Mouse (Mus musculus) splenic B cell, adult 2 months (primary cell): Measurements from ENCODE around the gene Dram1.
A peak's percentile ranks its signal among the peaks of the same experiment; 100 is the strongest.
"Not testable (repeated sequence)": the region's sequence is repeated elsewhere in the genome, so short reads cannot be mapped to it uniquely, and the experiment has no call there.

Experiments
- DNase-seq: peaks from one replicate; pipeline ENCODE4 v3.0.0-alpha.2; 2011; ENCODE audit warnings: low read depth, low spot score
- H3K27me3 ChIP-seq: 2 replicates; pipeline ENCODE4 v1.6.1; 2012; ENCODE audit warnings: mild to moderate bottlenecking, low read length, moderate library complexity, mixed read lengths; ENCODE audit not compliant: control insufficient read depth, poor library complexity, insufficient read depth, severe bottlenecking
- H3K36me3 ChIP-seq: 2 replicates; pipeline ENCODE4 v1.6.1; 2012; ENCODE audit warnings: mild to moderate bottlenecking, low read length, moderate library complexity, mixed read lengths; ENCODE audit not compliant: control insufficient read depth, poor library complexity, insufficient read depth, severe bottlenecking

The Dram1 gene

GRCm38 (mm10) chr10:88376770-88377169 is 2.1 kb downstream of the Dram1 start:
- H3K36me3 ChIP-seq, result no peaks in the 10 kb centered on the region
- H3K27me3 ChIP-seq, result no peaks in the 10 kb centered on the region; the same call in 1 of the 2 replicates
- peak; percentile 92 for DNase-seq

GRCm38 (mm10) chr10:88374984-88375383 is 3.9 kb downstream of the Dram1 start:
- Histone ChIP-seq H3K27me3 (no peaks in the 10 kb centered on the region; the same call in 1 of the 2 replicates), H3K36me3 (no peaks in the 10 kb centered on the region)
- DNase-seq, result no peak

- DNase-seq, result not testable (repeated sequence)
These were observed 5.9 kb downstream of the Dram1 start for GRCm38 (mm10) chr10:88372945-88373344.

GRCm38 (mm10) chr10:88372436-88372835 is 6.4 kb downstream of the Dram1 start:
- Histone ChIP-seq H3K27me3 (no peaks in the 10 kb centered on the region), H3K36me3 (no peaks in the 10 kb centered on the region)
- DNase-seq, result no peak

More at GRCm38 (mm10) chr10:88372945-88373344, 5.9 kb downstream of the Dram1 start:
- H3K27me3 ChIP-seq, H3K36me3 ChIP-seq: not testable (repeated sequence)

GRCm38 (mm10) chr10:88371793-88372192 is 7.1 kb downstream of the Dram1 start:
- H3K27me3 ChIP-seq, result no peaks in the 10 kb centered on the region
- no peaks in the 10 kb centered on the region for H3K36me3 ChIP-seq
- DNase-seq, result peak; percentile 58

- H3K27me3 ChIP-seq, result no peaks in the 10 kb centered on the region
- no peak for DNase-seq
These were observed 9.6 kb downstream of the Dram1 start for GRCm38 (mm10) chr10:88369233-88369632.

GRCm38 (mm10) chr10:88364221-88364620 is 14.7 kb downstream of the Dram1 start:
- H3K27me3 ChIP-seq, result no peaks in the 10 kb centered on the region
- no peak for DNase-seq
- H3K36me3 ChIP-seq, result no peaks in the 10 kb centered on the region

More at GRCm38 (mm10) chr10:88369233-88369632, 9.6 kb downstream of the Dram1 start:
- no peaks in the 10 kb centered on the region for H3K36me3 ChIP-seq

- H3K27me3 ChIP-seq, result no peaks in the 10 kb centered on the region
- DNase-seq, result no peak
- H3K36me3 ChIP-seq, result no peaks in the 10 kb centered on the region
These were observed 16.7 kb downstream of the Dram1 start for GRCm38 (mm10) chr10:88362218-88362617.

GRCm38 (mm10) chr10:88356983-88357559 is 21.8 kb downstream of the Dram1 start:
- peak; percentile 78 for DNase-seq
- Histone ChIP-seq H3K36me3 (no peaks in the 10 kb centered on the region), H3K27me3 (no peaks in the 10 kb centered on the region)

- no peaks in the 10 kb centered on the region for H3K36me3 ChIP-seq
- no peaks in the 10 kb centered on the region for H3K27me3 ChIP-seq
- DNase-seq, result peak; percentile 16
These were observed 22.5 kb downstream of the Dram1 start for GRCm38 (mm10) chr10:88356114-88356982.

GRCm38 (mm10) chr10:88354599-88354998 is 24.3 kb downstream of the Dram1 start:
- Histone ChIP-seq H3K36me3 (no peaks in the 10 kb centered on the region), H3K27me3 (no peaks in the 10 kb centered on the region)
- DNase-seq, result no peak

GRCm38 (mm10) chr10:88352549-88352948 is 26.3 kb downstream of the Dram1 start:
- no peak for DNase-seq
- no peaks in the 10 kb centered on the region for H3K36me3 ChIP-seq
- no peaks in the 10 kb centered on the region for H3K27me3 ChIP-seq

- Histone ChIP-seq H3K36me3 (no peaks in the 10 kb centered on the region), H3K27me3 (no peaks in the 10 kb centered on the region)
- no peak for DNase-seq
These were observed 27.3 kb downstream of the Dram1 start for GRCm38 (mm10) chr10:88351411-88352103.

GRCm38 (mm10) chr10:88350687-88351086 is 28.2 kb downstream of the Dram1 start:
- Histone ChIP-seq H3K36me3 (no peaks in the 10 kb centered on the region), H3K27me3 (no peaks in the 10 kb centered on the region)
- DNase-seq, result no peak

- H3K27me3 ChIP-seq, result no peaks in the 10 kb centered on the region
- H3K36me3 ChIP-seq, result no peaks in the 10 kb centered on the region
- DNase-seq, result no peak
These were observed 29.1 kb downstream of the Dram1 start for GRCm38 (mm10) chr10:88349800-88350199.
